In genomic region chr12:83249066-83249465, GRCm38 (mm10) we compare ENCODE assay signal across 28 mouse cellular contexts.
DNase-seq lines count a peak whose midpoint lies in the region; ATAC-seq and TF ChIP-seq lines count a peak whose summit lies in the region.
"Had no signal": no experiment of that assay in that cellular context is flagged by ENCODE, and none has a peak within 500 bp of the region (broad histone marks: within the 10 kb centered on the region; RNA-seq: fewer than 3 reads in every experiment).

No protein-coding gene starts in this region.

- peak; percentile 21 for DNase-seq in gastrocnemius, adult 18-20 months (ENCODE audit: low spot score)
- no peak for DNase-seq in gastrocnemius, postnatal 25 days
- DNase-seq in Muller cell, postnatal 12 days (ENCODE audit: inconsistent ontology term) = peak; percentile 30
- peak; percentile 46 to 48 for DNase-seq in cerebellum, adult 18-20 months
- DNase-seq in cerebellum, postnatal 25 days = peak; percentile 52 to 63
- DNase-seq: adrenal gland, adult 2 months; adrenal gland, postnatal 36 days; forebrain, postnatal 0 days; gastrocnemius, postnatal 10 days; kidney, postnatal 4 days; layer of hippocampus, postnatal 36 days; liver, postnatal 0 days; lung, postnatal 4 days; retina, postnatal 1 day; right cerebral cortex, postnatal 14 days; thymus, postnatal 4 days had no signal

- no peak for ATAC-seq in forebrain, embryonic 16.5 days
- no peak for ATAC-seq in intestine, postnatal 0 days
- ATAC-seq: activated CD4-positive, CD25-positive, alpha-beta regulatory T cell, adult 4 months; CD4-positive, CD25-positive, alpha-beta regulatory T cell, adult 4 months; forebrain, postnatal 0 days; inflammation-experienced regulatory T-cells, adult 6 months; liver, embryonic 12.5 days; liver, postnatal 0 days; midbrain, embryonic 13.5 days had no signal

- H3K27ac ChIP-seq in forebrain, embryonic 16.5 days (ENCODE audit: low read length) = no peak overlapping the region
- no peak overlapping the region for H3K27ac ChIP-seq in intestine, postnatal 0 days (ENCODE audit: low read depth, low read length)
- H3K27ac ChIP-seq: heart, embryonic 15.5 days; hindbrain, embryonic 12.5 days; kidney, postnatal 0 days; liver, embryonic 12.5 days; midbrain, embryonic 13.5 days had no signal

- no peaks in the 10 kb centered on the region for H3K36me3 ChIP-seq in forebrain, embryonic 16.5 days (ENCODE audit: control insufficient read depth, insufficient read depth)
- H3K36me3 ChIP-seq in intestine, postnatal 0 days (ENCODE audit: control insufficient read depth, insufficient read depth) = no peaks in the 10 kb centered on the region
- H3K36me3 ChIP-seq: heart, embryonic 15.5 days; hindbrain, embryonic 12.5 days; liver, embryonic 12.5 days had no signal

- H3K27me3 ChIP-seq in forebrain, embryonic 16.5 days (replicated peaks; ENCODE audit: control insufficient read depth, insufficient read depth, low read length) = no peaks in the 10 kb centered on the region
- no peaks in the 10 kb centered on the region for H3K27me3 ChIP-seq in intestine, postnatal 0 days (replicated peaks; ENCODE audit: control insufficient read depth, insufficient read depth, low read length)
- H3K27me3 ChIP-seq: heart, embryonic 15.5 days; hindbrain, embryonic 12.5 days; liver, embryonic 12.5 days; midbrain, embryonic 13.5 days had no signal

- no peaks in the 10 kb centered on the region for H3K9me3 ChIP-seq in forebrain, embryonic 16.5 days (ENCODE audit: control insufficient read depth, low read length)
- H3K9me3 ChIP-seq in intestine, postnatal 0 days (ENCODE audit: control insufficient read depth) = no peaks in the 10 kb centered on the region
- H3K9me3 ChIP-seq: heart, embryonic 15.5 days; hindbrain, embryonic 12.5 days; liver, embryonic 12.5 days; midbrain, embryonic 13.5 days had no signal

- H3K4me3 ChIP-seq in forebrain, embryonic 16.5 days (replicated peaks; ENCODE audit: low read length) = no peak overlapping the region
- H3K4me3 ChIP-seq in intestine, postnatal 0 days (ENCODE audit: low read depth, low read length) = no peak overlapping the region
- H3K4me3 ChIP-seq: erythroblast, embryonic 14.5 days; heart, embryonic 15.5 days; hindbrain, embryonic 12.5 days; liver, embryonic 12.5 days; megakaryocyte, embryonic 14.5 days; midbrain, embryonic 13.5 days had no signal

- no peaks in the 10 kb centered on the region for H3K4me1 ChIP-seq in forebrain, embryonic 16.5 days (replicated peaks; ENCODE audit: control insufficient read depth, insufficient read depth, low read length)
- H3K4me1 ChIP-seq in intestine, postnatal 0 days (replicated peaks; ENCODE audit: control insufficient read depth, insufficient read depth, low read length) = no peaks in the 10 kb centered on the region
- H3K4me1 ChIP-seq: hindbrain, embryonic 12.5 days; liver, embryonic 12.5 days; megakaryocyte, embryonic 14.5 days; midbrain, embryonic 13.5 days had no signal

- TF ChIP-seq CTCF in intestine, postnatal 0 days (IDR thresholded peaks at IDR 0.05; ENCODE audit: low read depth) = no peak

- no peak overlapping the region for H3K9ac ChIP-seq in forebrain, embryonic 16.5 days (replicated peaks; ENCODE audit: low read depth, low read length)
- no peak overlapping the region for H3K9ac ChIP-seq in intestine, postnatal 0 days (ENCODE audit: low read depth, low read length)
- H3K9ac ChIP-seq: forebrain, postnatal 0 days; heart, embryonic 15.5 days; hindbrain, embryonic 12.5 days; liver, embryonic 12.5 days; liver, postnatal 0 days; midbrain, embryonic 13.5 days had no signal

- 72% methylated on average over 3 of the region's 3 CpGs for WGBS in forebrain, embryonic 16.5 days
- WGBS in intestine, postnatal 0 days = 85% methylated on average over 3 of the region's 3 CpGs

- H3K4me2 ChIP-seq in forebrain, embryonic 16.5 days (ENCODE audit: low read length) = no peak overlapping the region
- no peak overlapping the region for H3K4me2 ChIP-seq in intestine, postnatal 0 days (replicated peaks; ENCODE audit: low read depth)
- H3K4me2 ChIP-seq: heart, embryonic 15.5 days; hindbrain, embryonic 12.5 days; liver, embryonic 12.5 days; midbrain, embryonic 13.5 days had no signal
